Mouse (Mus musculus): ENCODE results near the gene Tceal9. TPM values are rescaled to one million over a fixed set of nuclear protein-coding genes. Genes with fewer than 3 reads are reported as not detected.
"Not testable (repeated sequence)": the region's sequence is repeated elsewhere in the genome, so short reads cannot be mapped to it uniquely, and the experiment has no call there.

Tceal9 gene
- total RNA-seq, 2 experiments from 2014 or later = 489 to 570 TPM

DNA sequence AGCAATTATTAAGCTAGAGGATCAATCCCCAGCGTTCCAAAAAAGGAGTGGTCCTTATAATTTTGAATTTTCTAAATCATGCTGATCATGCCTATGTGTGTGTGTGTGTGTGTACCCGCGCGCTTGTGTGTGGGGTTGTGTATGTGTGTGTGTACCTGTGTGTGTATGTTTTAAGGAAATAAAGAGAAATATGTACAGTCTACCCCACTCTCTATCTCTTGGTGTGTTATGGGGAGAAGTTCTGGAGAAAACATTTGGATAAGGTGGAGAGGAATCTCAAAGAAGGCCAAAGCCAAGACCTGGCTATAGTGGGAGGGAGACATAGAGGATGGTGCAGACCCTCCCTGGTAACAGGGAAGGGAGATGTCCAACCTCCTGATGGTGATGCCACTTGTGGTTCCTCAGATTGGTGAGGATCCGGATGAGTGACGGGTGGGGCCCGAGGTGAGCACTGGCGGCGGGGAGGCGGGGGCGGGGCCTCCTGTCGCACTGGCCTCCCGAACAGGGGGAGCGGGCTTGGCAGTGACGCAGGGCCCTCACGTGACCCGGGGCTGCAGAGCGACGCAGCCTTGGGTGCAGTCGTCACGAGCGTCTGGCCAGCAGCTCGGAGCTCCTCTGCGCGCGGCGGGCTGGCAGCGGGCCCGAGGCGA is 25.0 kb downstream of the Tceal9 start, which contains the start of gene Bex3:
Bex3 (plus strand) TSS at position 511 of the 650 bp plus-strand sequence.
- DNase-seq (ENCODE audit: low spot score in 2 of 2) = not testable (repeated sequence)

DNA sequence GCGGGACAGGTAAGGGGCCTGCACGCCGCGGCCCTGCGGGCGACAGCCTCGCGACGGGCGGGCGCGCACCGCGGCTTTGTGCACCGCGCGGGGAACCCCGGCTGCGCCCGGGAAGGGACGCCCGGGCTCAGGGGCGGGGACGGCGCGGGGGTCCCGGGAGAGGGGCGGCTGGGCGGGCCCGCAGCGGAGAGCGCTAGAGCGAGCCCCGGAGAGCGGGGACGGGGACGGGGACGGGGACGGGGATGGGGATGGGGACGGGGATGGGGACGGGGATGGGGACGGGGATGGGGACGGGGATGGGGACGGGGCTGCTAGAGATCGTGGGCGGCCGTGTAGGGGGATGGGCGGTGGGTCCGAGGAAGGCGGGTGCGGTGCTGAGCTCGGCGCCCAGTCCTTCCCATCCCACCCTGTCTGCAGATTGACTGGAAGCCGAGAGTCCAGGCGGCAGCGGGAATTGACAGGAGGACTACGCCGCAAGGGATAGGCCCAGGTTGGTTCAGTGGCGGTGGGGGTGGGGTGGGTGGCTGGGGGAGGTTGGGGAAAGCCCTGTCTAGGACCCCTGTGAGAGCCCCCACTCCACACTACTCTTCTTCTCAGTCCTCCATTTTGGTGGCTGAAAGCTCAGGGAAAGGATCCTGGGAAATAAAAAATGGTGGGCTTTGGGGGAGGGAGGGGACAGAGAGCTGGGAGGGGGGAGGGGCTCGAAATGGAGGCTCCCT is 25.7 kb downstream of the Tceal9 start:
- not testable (repeated sequence) for DNase-seq (ENCODE audit: low spot score in 2 of 2)

- no peak for DNase-seq (ENCODE audit: low spot score in 2 of 2)
Measured at GRCm38 (mm10) chrX:136274542-136274941, 29.7 kb downstream of the Tceal9 start.

DNA sequence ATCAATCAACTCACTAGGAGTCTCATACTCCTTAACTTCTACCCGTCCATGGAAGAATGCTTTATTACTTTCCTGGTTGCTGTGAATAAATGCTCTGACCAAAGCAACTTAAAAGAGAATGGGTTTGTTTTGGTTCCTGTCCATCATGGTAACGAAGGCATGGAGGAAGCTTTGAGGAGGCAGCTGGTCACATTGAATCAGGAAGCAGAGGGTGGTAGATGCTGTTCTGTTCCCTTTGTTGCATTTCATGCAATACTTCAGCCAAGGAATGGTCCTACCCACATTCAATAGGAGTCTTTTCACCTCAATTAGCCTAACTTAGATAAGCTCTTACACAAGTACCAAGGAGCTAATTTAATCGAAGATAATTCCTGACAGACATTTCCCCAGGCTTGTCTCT is 30.5 kb downstream of the Tceal9 start:
- no peak for DNase-seq (ENCODE audit: low spot score in 2 of 2)

GRCm38 (mm10) chrX:136277577-136277976 is 32.7 kb downstream of the Tceal9 start:
- no peak for DNase-seq (ENCODE audit: low spot score in 2 of 2)

DNA sequence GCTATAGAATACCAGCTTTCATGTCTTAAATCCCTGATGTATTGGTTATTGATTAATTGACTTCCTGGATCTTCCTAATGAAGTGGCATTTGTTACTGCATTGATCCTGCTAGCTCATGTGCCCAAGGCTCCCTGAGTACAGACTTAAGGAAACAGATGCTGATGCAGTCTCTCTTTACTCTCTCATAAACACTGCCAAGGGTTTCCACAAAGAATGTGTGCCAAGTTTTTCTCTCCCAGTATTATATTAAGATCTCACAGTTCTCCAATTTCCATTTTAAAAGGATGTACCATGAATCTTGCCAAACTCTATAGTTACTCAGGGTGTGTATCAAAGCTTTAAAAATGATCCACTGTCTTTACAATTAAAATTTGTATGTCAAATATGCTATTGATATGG is 33.5 kb downstream of the Tceal9 start:
- DNase-seq (ENCODE audit: low spot score in 2 of 2) = no peak

DNA sequence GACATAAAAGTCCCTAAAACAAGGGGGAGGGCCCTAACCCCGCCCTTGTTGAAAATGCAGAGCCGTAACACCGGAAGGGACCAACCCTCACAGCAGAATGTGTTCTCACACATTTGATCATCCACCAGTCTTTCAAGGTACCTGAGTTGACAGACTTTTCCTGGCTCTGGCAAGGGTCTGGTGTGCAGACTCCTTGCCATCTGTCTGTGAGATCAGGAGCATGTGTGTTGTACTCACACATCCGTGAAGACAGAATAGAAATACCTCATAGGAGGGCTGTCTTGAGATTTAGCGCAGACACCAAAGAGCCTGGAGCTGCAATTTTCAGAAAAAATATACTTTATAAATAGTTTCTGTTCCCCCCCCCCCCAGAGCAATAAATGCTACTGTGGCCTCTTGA is 34.5 kb downstream of the Tceal9 start:
- no peak for DNase-seq (ENCODE audit: low spot score in 2 of 2)

DNA sequence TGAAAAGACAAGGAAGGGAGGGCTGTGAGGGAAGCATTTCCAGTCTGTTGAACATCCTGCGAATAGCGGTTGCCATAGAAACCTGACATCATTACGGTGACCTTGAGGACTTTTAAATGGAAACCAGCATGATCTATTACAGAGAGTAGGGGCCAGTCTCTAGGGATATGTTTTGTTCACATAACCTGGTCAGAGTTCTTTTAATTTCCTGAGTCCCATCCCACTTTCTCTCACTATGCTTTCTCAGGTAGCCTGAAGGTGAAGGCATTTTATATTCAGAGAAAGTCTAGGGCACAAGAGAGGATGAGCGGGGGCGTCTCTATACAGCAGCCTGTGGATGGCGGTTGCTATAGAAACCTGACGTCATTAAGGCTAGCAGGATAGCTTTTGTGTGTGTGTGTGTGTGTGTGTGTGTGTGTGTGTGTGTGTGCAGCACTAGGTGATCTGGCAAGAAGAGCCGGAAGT is 46.0 kb downstream of the Tceal9 start:
- DNase-seq (ENCODE audit: low spot score in 2 of 2) = no peak

Other genes starting within 250 kb of the Tceal9 start
- 10 to 100 TPM; 17.9 to 25.6 TPM for gene Arxes1, start 211.7 kb upstream of the Tceal9 start, total RNA-seq (2021)
- 10 to 100 TPM; 71.6 to 73.9 TPM for gene Bex2, start 176.8 kb upstream of the Tceal9 start, total RNA-seq (2021)
- under 1 TPM in 1 of 2 experiments, not detected in 1; 0.20 TPM for gene Nxf3, start 159.8 kb upstream of the Tceal9 start, total RNA-seq (2021)
- gene Bex4, start 106.1 kb upstream of the Tceal9 start, total RNA-seq (2021) = 10 to 100 TPM; 24.0 to 27.6 TPM
- gene Tceal8, start 72.7 kb upstream of the Tceal9 start, total RNA-seq (2021) = 10 to 100 TPM; 66.7 to 82.4 TPM
- 1 to 10 TPM; 6.8 to 7.7 TPM for gene Tceal5, start 41.2 kb upstream of the Tceal9 start, total RNA-seq (2021)
- gene Tceal7, start 30.3 kb upstream of the Tceal9 start, total RNA-seq (2021) = 10 to 100 TPM in 1 of 2 experiments, 1 to 10 TPM in 1; 7.6 to 42.3 TPM
- 10 to 100 TPM; 37.1 to 39.0 TPM for gene Bex1, start 29.6 kb upstream of the Tceal9 start, total RNA-seq (2021)
- 100 to 1,000 TPM; 287 to 301 TPM for gene Bex3, start 25.2 kb downstream of the Tceal9 start, total RNA-seq (2021)